Mouse (Mus musculus): ENCODE measurements around the gene Slc35b4. TPM values are rescaled to one million over a fixed set of nuclear protein-coding genes. Genes with fewer than 3 reads are reported as not detected.

Slc35b4 gene
- polyA plus RNA-seq, 2 experiments: 8.4 to 17.0 TPM

- Histone ChIP-seq H3K9me3 (ENCODE audit: control insufficient read depth, low read length) (no peaks in the 10 kb centered on the region), H3K4me1 (replicated peaks; ENCODE audit: control insufficient read depth in 2 of 2, insufficient read depth in 2 of 2, low read length in 1 of 2) (no peaks in the 10 kb centered on the region), H3K27me3 (ENCODE audit: control insufficient read depth, insufficient read depth, low read length) (no peaks in the 10 kb centered on the region), H3K4me2 (ENCODE audit: low read depth) (no peak overlapping the region), H3K36me3 (replicated peaks; ENCODE audit: control insufficient read depth, insufficient read depth, low read depth) (no peaks in the 10 kb centered on the region), H3K4me3 (ENCODE audit: insufficient read depth in 1 of 2, low read depth in 2 of 2, low read length in 2 of 2) (no peak overlapping the region), H3K9ac (replicated peaks) (no peak overlapping the region), H3K27ac (no peak overlapping the region)
- TF ChIP-seq CTCF (IDR thresholded peaks at IDR 0.05; ENCODE audit: low read depth): no peak
- DNase-seq (ENCODE audit: low read depth in 3 of 3, low spot score in 3 of 3) (no peak), ATAC-seq (ENCODE audit: insufficient read depth) (no peak)
- WGBS (ENCODE audit: insufficient replicate concordance): 40% methylated on average over 3 of the region's 3 CpGs
Observed at GRCm38 (mm10) chr6:34189494-34189893, 12.6 kb upstream of the Slc35b4 start.

GRCm38 (mm10) chr6:34187986-34188599 is 11.2 kb upstream of the Slc35b4 start:
- no peak overlapping the region for H3K27ac ChIP-seq
- H3K9ac ChIP-seq (replicated peaks): no peak overlapping the region
- no peaks in the 10 kb centered on the region for H3K36me3 ChIP-seq (replicated peaks; ENCODE audit: control insufficient read depth, insufficient read depth, low read depth)
- ATAC-seq (ENCODE audit: insufficient read depth): no peak
- no peak overlapping the region for H3K4me2 ChIP-seq (ENCODE audit: low read depth)
- DNase-seq (ENCODE audit: low read depth in 3 of 3, low spot score in 3 of 3): no peak
- TF ChIP-seq CTCF (IDR thresholded peaks at IDR 0.05; ENCODE audit: low read depth) (no peak), EP300 (IDR thresholded peaks at IDR 0.05; ENCODE audit: low read depth) (no peak)
- no peaks in the 10 kb centered on the region for H3K9me3 ChIP-seq (ENCODE audit: control insufficient read depth, low read length)
- H3K27me3 ChIP-seq (ENCODE audit: control insufficient read depth, insufficient read depth, low read length): no peaks in the 10 kb centered on the region
- 56% methylated on average over 7 of the region's 7 CpGs for WGBS (ENCODE audit: insufficient replicate concordance)
- no peaks in the 10 kb centered on the region for H3K4me1 ChIP-seq (replicated peaks; ENCODE audit: control insufficient read depth in 2 of 2, insufficient read depth in 2 of 2, low read length in 1 of 2)
- H3K4me3 ChIP-seq (ENCODE audit: insufficient read depth in 1 of 2, low read depth in 2 of 2, low read length in 2 of 2): no peak overlapping the region

GRCm38 (mm10) chr6:34187273-34187863 is 10.5 kb upstream of the Slc35b4 start:
- Histone ChIP-seq H3K27me3 (ENCODE audit: control insufficient read depth, insufficient read depth, low read length) (no peaks in the 10 kb centered on the region), H3K9me3 (ENCODE audit: control insufficient read depth, low read length) (no peaks in the 10 kb centered on the region), H3K36me3 (replicated peaks; ENCODE audit: control insufficient read depth, insufficient read depth, low read depth) (no peaks in the 10 kb centered on the region), H3K4me1 (replicated peaks; ENCODE audit: control insufficient read depth in 2 of 2, insufficient read depth in 2 of 2, low read length in 1 of 2) (no peaks in the 10 kb centered on the region), H3K27ac (no peak overlapping the region), H3K4me2 (ENCODE audit: low read depth) (no peak overlapping the region), H3K4me3 (ENCODE audit: insufficient read depth in 1 of 2, low read depth in 2 of 2, low read length in 2 of 2) (no peak overlapping the region), H3K9ac (replicated peaks) (no peak overlapping the region)
- DNase-seq (ENCODE audit: low read depth in 3 of 3, low spot score in 3 of 3) (no peak), ATAC-seq (ENCODE audit: insufficient read depth) (no peak)
- WGBS (ENCODE audit: insufficient replicate concordance): 52% methylated on average over 2 of the region's 2 CpGs
- TF ChIP-seq CTCF (IDR thresholded peaks at IDR 0.05; ENCODE audit: low read depth) (no peak), EP300 (IDR thresholded peaks at IDR 0.05; ENCODE audit: low read depth) (no peak)

- Histone ChIP-seq H3K4me3 (ENCODE audit: insufficient read depth in 1 of 2, low read depth in 2 of 2, low read length in 2 of 2) (no peak overlapping the region), H3K4me2 (ENCODE audit: low read depth) (no peak overlapping the region), H3K9me3 (ENCODE audit: control insufficient read depth, low read length) (no peaks in the 10 kb centered on the region), H3K36me3 (replicated peaks; ENCODE audit: control insufficient read depth, insufficient read depth, low read depth) (no peaks in the 10 kb centered on the region), H3K27me3 (ENCODE audit: control insufficient read depth, insufficient read depth, low read length) (no peaks in the 10 kb centered on the region), H3K9ac (replicated peaks) (no peak overlapping the region), H3K4me1 (replicated peaks; ENCODE audit: control insufficient read depth in 2 of 2, insufficient read depth in 2 of 2, low read length in 1 of 2) (peaks cover 0 to 5% of the 10 kb centered on the region in 2 experiments; a peak in 1 of 4 replicates), H3K27ac (no peak overlapping the region)
- ATAC-seq (ENCODE audit: insufficient read depth) (no peak), DNase-seq (ENCODE audit: low read depth in 3 of 3, low spot score in 3 of 3) (no peak)
- TF ChIP-seq EP300 (IDR thresholded peaks at IDR 0.05; ENCODE audit: low read depth): no peak
- TF ChIP-seq CTCF (IDR thresholded peaks at IDR 0.05; ENCODE audit: low read depth): no peak
- 42% methylated on average over 3 of the region's 3 CpGs for WGBS (ENCODE audit: insufficient replicate concordance)
Observed at GRCm38 (mm10) chr6:34183326-34183725, 6.4 kb upstream of the Slc35b4 start.

- Histone ChIP-seq H3K4me1 (replicated peaks; ENCODE audit: control insufficient read depth in 2 of 2, insufficient read depth in 2 of 2, low read length in 1 of 2) (peaks cover 0 to 10% of the 10 kb centered on the region in 2 experiments; a peak in 1 of 4 replicates), H3K27ac (no peak overlapping the region), H3K4me2 (ENCODE audit: low read depth) (no peak overlapping the region), H3K36me3 (replicated peaks; ENCODE audit: control insufficient read depth, insufficient read depth, low read depth) (no peaks in the 10 kb centered on the region), H3K9ac (replicated peaks) (no peak overlapping the region), H3K27me3 (ENCODE audit: control insufficient read depth, insufficient read depth, low read length) (no peaks in the 10 kb centered on the region), H3K4me3 (ENCODE audit: insufficient read depth in 1 of 2, low read depth in 2 of 2, low read length in 2 of 2) (no peak overlapping the region), H3K9me3 (ENCODE audit: control insufficient read depth, low read length) (no peaks in the 10 kb centered on the region)
- ATAC-seq (ENCODE audit: insufficient read depth): no peak
- 29% methylated on average over 3 of the region's 3 CpGs for WGBS (ENCODE audit: insufficient replicate concordance)
- DNase-seq (ENCODE audit: low read depth in 3 of 3, low spot score in 3 of 3): no peak
- TF ChIP-seq EP300 (IDR thresholded peaks at IDR 0.05; ENCODE audit: low read depth): no peak
- no peak for TF ChIP-seq CTCF (IDR thresholded peaks at IDR 0.05; ENCODE audit: low read depth)
Observed at GRCm38 (mm10) chr6:34181961-34182360, 5.0 kb upstream of the Slc35b4 start.

All from liver, embryonic 14.5 days (tissue).